Mouse (Mus musculus): ENCODE measurements around the gene Zfp286.

Gene Zfp286

GRCm38 (mm10) chr11:62706141-62706540 is 83.1 kb downstream of the Zfp286 start:
- no peak for DNase-seq (ENCODE audit: low spot score in 2 of 2)

Data from thymus, postnatal 10 days (tissue).